In genomic region chr5:112433004-112433403, GRCm38 (mm10) we compare ENCODE assay signal across 8 mouse cellular contexts. TPM values are rescaled to one million over a fixed set of nuclear protein-coding genes. Genes with fewer than 3 reads are reported as not detected.
A peak's percentile ranks its signal among the peaks of the same experiment; 100 is the strongest.
DNase-seq lines count a peak whose midpoint lies in the region; ATAC-seq lines count a peak whose summit lies in the region.
"Had no signal": no experiment of that assay in that cellular context is flagged by ENCODE, and none has a peak within 500 bp of the region (broad histone marks: within the 10 kb centered on the region; RNA-seq: fewer than 3 reads in every experiment).

No protein-coding gene starts in this region.

- 0 out of 2 replicates have a peak, but pooled peaks have one; percentile 23 for ATAC-seq in embryonic facial prominence, embryonic 14.5 days (ENCODE audit: low read depth)
- no peak for ATAC-seq in hindbrain, embryonic 11.5 days (ENCODE audit: low FRiP score)
- peak; percentile 34; the same call in 1 of the 2 replicates for ATAC-seq in midbrain, embryonic 16.5 days

- H3K27me3 ChIP-seq in embryonic facial prominence, embryonic 14.5 days (replicated peaks; ENCODE audit: control insufficient read depth, insufficient read depth, low read length): peaks cover 18% of the 10 kb centered on the region; the same call in 1 of the 2 replicates
- 0 out of 2 replicates have a peak, but pooled peaks cover 4% of the 10 kb centered on the region for H3K27me3 ChIP-seq in hindbrain, embryonic 11.5 days (ENCODE audit: control insufficient read depth, insufficient read depth, low read length)
- H3K27me3 ChIP-seq in midbrain, embryonic 16.5 days (ENCODE audit: control insufficient read depth, insufficient read depth, low read depth, low read length): no peaks in the 10 kb centered on the region

- H3K36me3 ChIP-seq in embryonic facial prominence, embryonic 14.5 days (ENCODE audit: control insufficient read depth, insufficient read depth, low read length): no peaks in the 10 kb centered on the region
- H3K36me3 ChIP-seq in hindbrain, embryonic 11.5 days (ENCODE audit: control insufficient read depth, insufficient read depth, low read length): no peaks in the 10 kb centered on the region
- H3K36me3 ChIP-seq in midbrain, embryonic 16.5 days (ENCODE audit: control insufficient read depth, insufficient read depth, low read length): no peaks in the 10 kb centered on the region

- intact Hi-C loops in left cerebral cortex, postnatal 14 days (cut with DNase I): loop anchor here (5.0 to 10.0 kb wide), 2 partner anchors 429 to 622 kb away; no protein-coding TSS in a partner anchor

- no peak overlapping the region for H3K4me2 ChIP-seq in embryonic facial prominence, embryonic 14.5 days (ENCODE audit: low read depth, low read length)
- H3K4me2 ChIP-seq in hindbrain, embryonic 11.5 days (replicated peaks; ENCODE audit: low read depth, low read length): no peak overlapping the region
- no peak overlapping the region for H3K4me2 ChIP-seq in midbrain, embryonic 16.5 days (ENCODE audit: low read length)

- H3K9me3 ChIP-seq in embryonic facial prominence, embryonic 14.5 days (ENCODE audit: control insufficient read depth, low read length): no peaks in the 10 kb centered on the region
- H3K9me3 ChIP-seq in hindbrain, embryonic 11.5 days (ENCODE audit: control insufficient read depth, low read length): no peaks in the 10 kb centered on the region
- H3K9me3 ChIP-seq in midbrain, embryonic 16.5 days (replicated peaks; ENCODE audit: control insufficient read depth, low read length, poor library complexity, severe bottlenecking): no peaks in the 10 kb centered on the region

- no peak overlapping the region for H3K4me3 ChIP-seq in embryonic facial prominence, embryonic 14.5 days (ENCODE audit: low read depth, low read length)
- no peak overlapping the region for H3K4me3 ChIP-seq in hindbrain, embryonic 11.5 days (ENCODE audit: low read depth, low read length)
- H3K4me3 ChIP-seq in midbrain, embryonic 16.5 days (ENCODE audit: low read depth, low read length): no peak overlapping the region

- no peak overlapping the region for H3K9ac ChIP-seq in embryonic facial prominence, embryonic 14.5 days (ENCODE audit: low read depth, low read length)
- no peak overlapping the region for H3K9ac ChIP-seq in hindbrain, embryonic 11.5 days (ENCODE audit: low read depth, low read length)
- H3K9ac ChIP-seq in midbrain, embryonic 16.5 days (ENCODE audit: low read depth, low read length): peak overlapping the region; percentile 27; the same call in 1 of the 2 replicates

- WGBS in embryonic facial prominence, embryonic 14.5 days: 2% methylated on average over 8 of the region's 8 CpGs
- WGBS in hindbrain, embryonic 11.5 days: 1% methylated on average over 8 of the region's 8 CpGs
- under 1% methylated on average over 8 of the region's 8 CpGs for WGBS in midbrain, embryonic 16.5 days

- DNase-seq in MEL-GATA-1-ER (ENCODE audit: extremely low read depth, low read depth): peak; percentile 9
- DNase-seq in adrenal gland, postnatal 4 days (ENCODE audit: low spot score in 2 of 2): peak; percentile 48 to 60
- peak; percentile 31 for DNase-seq in embryonic facial prominence, embryonic 14.5 days (ENCODE audit: low spot score)
- DNase-seq in hindbrain, embryonic 11.5 days (ENCODE audit: low spot score): peak; percentile 86
- peak; percentile 92 for DNase-seq in left cerebral cortex, postnatal 14 days (ENCODE audit: low spot score in 2 of 2)
- DNase-seq in spleen, adult 18-20 months: peak; percentile 34 to 75

- H3K27ac ChIP-seq in embryonic facial prominence, embryonic 14.5 days (replicated peaks; ENCODE audit: low read depth, low read length): no peak overlapping the region
- no peak overlapping the region for H3K27ac ChIP-seq in hindbrain, embryonic 11.5 days (ENCODE audit: low read depth, low read length)
- peak overlapping the region; percentile 24; the same call in 1 of the 2 replicates for H3K27ac ChIP-seq in midbrain, embryonic 16.5 days (ENCODE audit: low read length)

- no peaks in the 10 kb centered on the region for H3K4me1 ChIP-seq in embryonic facial prominence, embryonic 14.5 days (ENCODE audit: control insufficient read depth, insufficient read depth, low read length)
- H3K4me1 ChIP-seq in hindbrain, embryonic 11.5 days (replicated peaks; ENCODE audit: control insufficient read depth, insufficient read depth, low read length): no peaks in the 10 kb centered on the region; the same call in 1 of the 2 replicates
- peaks cover 4% of the 10 kb centered on the region for H3K4me1 ChIP-seq in midbrain, embryonic 16.5 days (ENCODE audit: control insufficient read depth, insufficient read depth, low read length)

RNA-seq across cellular contexts. Expression of gene Gm6588, which starts 16.2 kb away (rescaled TPM):
- not detected for total RNA-seq in adrenal gland, postnatal 4 days (2021)
- polyA plus RNA-seq in embryonic facial prominence, embryonic 14.5 days (2014; fragmentation: Nextera tagmentation; extraction: Ambion mirVana): not detected in 2 replicates
- polyA plus RNA-seq in hindbrain, embryonic 11.5 days (2014; fragmentation: Nextera tagmentation; extraction: Ambion mirVana): 0.14 and 0.28 TPM in 2 replicates
- total RNA-seq in left cerebral cortex, postnatal 14 days (2021): not detected
- 1.0 and 1.6 TPM in 2 replicates for polyA plus RNA-seq in midbrain, embryonic 16.5 days (2015; fragmentation: Nextera tagmentation; extraction: Ambion mirVana)
- polyA plus RNA-seq: lung, embryonic 16.5 days had no signal

RNA-seq across cellular contexts. Expression of gene Asphd2, which starts 38.3 kb away (rescaled TPM):
- total RNA-seq in adrenal gland, postnatal 4 days (2021): 1 to 10 TPM; 9.5 to 9.9 TPM
- 18.2 and 20.3 TPM in 2 replicates for polyA plus RNA-seq in embryonic facial prominence, embryonic 14.5 days (2014; fragmentation: Nextera tagmentation; extraction: Ambion mirVana)
- polyA plus RNA-seq in hindbrain, embryonic 11.5 days (2014; fragmentation: Nextera tagmentation; extraction: Ambion mirVana): 26.0 and 41.6 TPM in 2 replicates
- total RNA-seq in left cerebral cortex, postnatal 14 days (2021): 100 to 1,000 TPM; 164 to 171 TPM
- 58.8 and 66.2 TPM in 2 replicates for polyA plus RNA-seq in midbrain, embryonic 16.5 days (2015; fragmentation: Nextera tagmentation; extraction: Ambion mirVana)

Comparison
In these comparisons a context has a peak if more than half of its experiments do, and no peak if none do; other contexts are left out.
1. DNase-seq: peak in every context shown above with its lines; median percentile 92 in left cerebral cortex, postnatal 14 days; 86 in hindbrain, embryonic 11.5 days; 54 in spleen, adult 18-20 months; 54 in adrenal gland, postnatal 4 days; 31 in embryonic facial prominence, embryonic 14.5 days; 9 in MEL-GATA-1-ER.